8 mouse cellular contexts compared by ENCODE assay signal in genomic region chr13:93612660-93613607, GRCm38 (mm10). TPM values are rescaled to one million over a fixed set of nuclear protein-coding genes. Genes with fewer than 3 reads are reported as not detected.
A peak's percentile ranks its signal among the peaks of the same experiment; 100 is the strongest.
DNase-seq lines count a peak whose midpoint lies in the region; ATAC-seq and TF ChIP-seq lines count a peak whose summit lies in the region.

No protein-coding gene starts in this region.

- no peaks in the 10 kb centered on the region for H3K27me3 ChIP-seq in intestine, postnatal 0 days (replicated peaks; ENCODE audit: control insufficient read depth, insufficient read depth, low read length)
- no peaks in the 10 kb centered on the region for H3K27me3 ChIP-seq in midbrain, embryonic 15.5 days (replicated peaks)

- H3K27ac ChIP-seq in intestine, postnatal 0 days (ENCODE audit: low read depth, low read length), result no peak overlapping the region
- no peak overlapping the region for H3K27ac ChIP-seq in midbrain, embryonic 15.5 days

- 0 out of 2 replicates have a peak overlapping the region, but pooled peaks have one; percentile 0 for H3K4me2 ChIP-seq in intestine, postnatal 0 days (replicated peaks; ENCODE audit: low read depth)
- no peak overlapping the region for H3K4me2 ChIP-seq in midbrain, embryonic 15.5 days

- peak; percentile 48; the same call in 1 of the 2 replicates for ATAC-seq in granulocyte monocyte progenitor cell, adult 5-6 weeks (replicated peaks; ENCODE audit: poor library complexity, severe bottlenecking)
- ATAC-seq in intestine, postnatal 0 days, result no peak
- peak; percentile 85; the same call in 1 of the 2 replicates for ATAC-seq in midbrain, embryonic 15.5 days (replicated peaks)

- H3K36me3 ChIP-seq in intestine, postnatal 0 days (ENCODE audit: control insufficient read depth, insufficient read depth), result no peaks in the 10 kb centered on the region
- H3K36me3 ChIP-seq in midbrain, embryonic 15.5 days (replicated peaks), result no peaks in the 10 kb centered on the region

- H3K9ac ChIP-seq in intestine, postnatal 0 days (ENCODE audit: low read depth, low read length), result no peak overlapping the region
- no peak overlapping the region for H3K9ac ChIP-seq in midbrain, embryonic 15.5 days

- intact Hi-C loops in left cerebral cortex, postnatal 4 days (cut with DNase I), result loop anchor here (5.0 to 10.0 kb wide), 3 partner anchors 109 to 858 kb away; no protein-coding TSS in a partner anchor

- H3K4me1 ChIP-seq in intestine, postnatal 0 days (replicated peaks; ENCODE audit: control insufficient read depth, insufficient read depth, low read length), result no peaks in the 10 kb centered on the region
- H3K4me1 ChIP-seq in midbrain, embryonic 15.5 days, result no peaks in the 10 kb centered on the region

- H3K9me3 ChIP-seq in intestine, postnatal 0 days (ENCODE audit: control insufficient read depth), result no peaks in the 10 kb centered on the region
- H3K9me3 ChIP-seq in midbrain, embryonic 15.5 days, result no peaks in the 10 kb centered on the region

- H3K4me3 ChIP-seq in intestine, postnatal 0 days (ENCODE audit: low read depth, low read length), result no peak overlapping the region
- H3K4me3 ChIP-seq in midbrain, embryonic 15.5 days, result no peak overlapping the region

- DNase-seq in A20 (ENCODE audit: low read depth, low spot score), result peak; percentile 64
- DNase-seq in adrenal gland, postnatal 10 days, result peak; percentile 88
- peak; percentile 80 for DNase-seq in embryo, embryonic 9.5 days (ENCODE audit: extremely low spot score)
- DNase-seq in left cerebral cortex, postnatal 4 days, result peak; percentile 81
- peak; percentile 59 to 81 for DNase-seq in spleen, postnatal 4 days (ENCODE audit: low spot score in 2 of 2)

- 47% methylated on average over 19 of the region's 19 CpGs for WGBS in intestine, postnatal 0 days
- 61% methylated on average over 19 of the region's 19 CpGs for WGBS in midbrain, embryonic 15.5 days

- TF ChIP-seq CTCF in intestine, postnatal 0 days (IDR thresholded peaks at IDR 0.05; ENCODE audit: low read depth), result peak; percentile 94

RNA-seq across cellular contexts. Expression of gene Bhmt, which starts 24.8 kb away (rescaled TPM):
- 100 to 1,000 TPM in 1 of 2 experiments, 10 to 100 TPM in 1; 63.3 to 214 TPM for total RNA-seq in adrenal gland, postnatal 10 days (2021)
- not detected in 2 replicates for total RNA-seq in granulocyte monocyte progenitor cell, adult 5-6 weeks (2014; fragmentation: Nextera tagmentation)
- total RNA-seq in granulocyte monocyte progenitor cell, adult 5-6 weeks (2017), result not detected in 2 replicates
- 0.05 and 0.09 TPM in 2 replicates for polyA plus RNA-seq in intestine, postnatal 0 days (2015; fragmentation: Nextera tagmentation; extraction: Ambion mirVana)
- not detected for total RNA-seq in left cerebral cortex, postnatal 4 days (2021)
- 0.08 and 0.28 TPM in 2 replicates for polyA plus RNA-seq in midbrain, embryonic 15.5 days (2015; fragmentation: Nextera tagmentation; extraction: Ambion mirVana)

Comparison
In these comparisons a context has a peak if more than half of its experiments do, and no peak if none do; other contexts are left out.
1. RNA of gene Bhmt, which starts 24.8 kb away (total RNA-seq): 63.3 to 214 TPM in adrenal gland, postnatal 10 days; not detected in left cerebral cortex, postnatal 4 days and not detected in granulocyte monocyte progenitor cell, adult 5-6 weeks; every median in the first group is over 10 times any median in the second.
2. Peak in every context shown above with its lines, with median percentiles within 50 percentile points of each other: DNase-seq.